Mouse (Mus musculus): ENCODE results near the gene Gh. TPM values are rescaled to one million over a fixed set of nuclear protein-coding genes. Genes with fewer than 3 reads are reported as not detected.
A peak's percentile ranks its signal among the peaks of the same experiment; 100 is the strongest.

Gh gene
- total and polyA plus RNA-seq, 2 experiments from 2014 or later: not detected

DNA sequence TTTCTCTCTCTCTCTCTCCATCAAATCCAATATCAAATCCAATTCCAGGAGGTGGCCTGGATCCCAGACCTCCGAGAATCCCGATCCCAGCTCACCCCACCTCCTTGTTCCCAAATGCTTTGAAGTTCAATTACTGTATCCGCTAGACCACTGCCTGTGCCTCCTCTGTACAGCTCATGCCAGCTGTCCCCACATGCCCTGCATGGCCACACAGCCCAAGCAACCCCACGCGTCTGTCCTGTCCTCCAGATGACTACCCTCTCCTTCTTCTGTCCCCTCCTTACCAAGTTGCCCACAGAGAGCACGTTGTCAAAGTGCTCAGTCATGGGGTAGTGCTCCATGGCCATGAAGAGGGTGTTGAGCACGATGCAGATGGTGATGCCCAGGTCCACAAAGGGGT is 37.2 kb upstream of the Gh start:
- Histone ChIP-seq H3K4me3 (ENCODE audit: low read depth, low read length) (no peak overlapping the region), H3K9ac (replicated peaks; ENCODE audit: low read depth, low read length) (no peak overlapping the region), H3K9me3 (replicated peaks; ENCODE audit: control insufficient read depth, low read length) (no peaks in the 10 kb centered on the region), H3K4me2 (ENCODE audit: low read depth, low read length) (no peak overlapping the region), H3K27me3 (ENCODE audit: control insufficient read depth, insufficient read depth, low read length) (no peaks in the 10 kb centered on the region), H3K4me1 (ENCODE audit: control insufficient read depth, insufficient read depth) (0 out of 2 replicates have a peak, but pooled peaks cover 4% of the 10 kb centered on the region), H3K27ac (ENCODE audit: low read depth) (no peak overlapping the region), H3K36me3 (replicated peaks; ENCODE audit: control insufficient read depth, insufficient read depth, low read length) (no peaks in the 10 kb centered on the region)
- TF ChIP-seq CTCF (IDR thresholded peaks at IDR 0.05; ENCODE audit: low read depth) (no peak), EP300 (IDR thresholded peaks at IDR 0.05; ENCODE audit: low read depth) (no peak)
- WGBS: 74% methylated on average over 7 of the region's 7 CpGs
- no peak for DNase-seq (ENCODE audit: low spot score)
- no peak for ATAC-seq (ENCODE audit: insufficient read depth, low read depth)

GRCm38 (mm10) chr11:106338029-106338428 is 36.4 kb upstream of the Gh start:
- DNase-seq (ENCODE audit: low spot score) (no peak), ATAC-seq (ENCODE audit: insufficient read depth, low read depth) (no peak)
- H3K36me3 ChIP-seq (replicated peaks; ENCODE audit: control insufficient read depth, insufficient read depth, low read length): no peaks in the 10 kb centered on the region
- 86% methylated on average over 5 of the region's 5 CpGs for WGBS
- H3K9me3 ChIP-seq (replicated peaks; ENCODE audit: control insufficient read depth, low read length): no peaks in the 10 kb centered on the region
- H3K4me2 ChIP-seq (ENCODE audit: low read depth, low read length): no peak overlapping the region
- H3K4me3 ChIP-seq (ENCODE audit: low read depth, low read length): no peak overlapping the region
- H3K27ac ChIP-seq (ENCODE audit: low read depth): no peak overlapping the region
- H3K4me1 ChIP-seq (ENCODE audit: control insufficient read depth, insufficient read depth): 0 out of 2 replicates have a peak, but pooled peaks cover 4% of the 10 kb centered on the region
- H3K9ac ChIP-seq (replicated peaks; ENCODE audit: low read depth, low read length): no peak overlapping the region
- no peaks in the 10 kb centered on the region for H3K27me3 ChIP-seq (ENCODE audit: control insufficient read depth, insufficient read depth, low read length)
- TF ChIP-seq CTCF (IDR thresholded peaks at IDR 0.05; ENCODE audit: low read depth): no peak
- no peak for TF ChIP-seq EP300 (IDR thresholded peaks at IDR 0.05; ENCODE audit: low read depth)

GRCm38 (mm10) chr11:106334066-106334465 is 32.4 kb upstream of the Gh start:
- no peak for DNase-seq (ENCODE audit: low spot score)

DNA sequence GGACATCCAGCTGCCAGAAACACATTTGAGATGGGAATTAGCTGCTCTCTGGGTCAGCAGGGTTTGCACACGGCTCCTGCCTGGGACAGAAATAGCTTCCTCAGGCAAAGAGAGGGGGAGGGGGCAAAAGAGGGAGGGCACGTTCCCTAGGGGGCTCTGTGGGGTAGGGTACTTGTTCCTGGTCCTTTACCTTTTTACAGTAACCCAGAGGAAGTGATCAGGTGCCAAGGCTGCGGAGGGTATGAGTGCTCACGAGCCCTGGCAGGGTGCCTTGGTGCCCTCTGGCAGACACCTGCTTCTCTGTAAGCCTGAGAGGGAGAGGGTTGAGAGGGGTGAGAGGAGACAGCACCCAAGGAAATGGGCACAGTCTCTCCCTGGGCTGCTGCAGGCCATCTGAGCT is 30.8 kb upstream of the Gh start:
- peak overlapping the region; percentile 36 for H3K27ac ChIP-seq (ENCODE audit: low read depth)
- H3K4me1 ChIP-seq (ENCODE audit: control insufficient read depth, insufficient read depth): peaks cover 15% of the 10 kb centered on the region; the same call in 1 of the 2 replicates
- H3K36me3 ChIP-seq (replicated peaks; ENCODE audit: control insufficient read depth, insufficient read depth, low read length): no peaks in the 10 kb centered on the region
- no peak overlapping the region for H3K4me3 ChIP-seq (ENCODE audit: low read depth, low read length)
- TF ChIP-seq EP300 (IDR thresholded peaks at IDR 0.05; ENCODE audit: low read depth): no peak
- no peak for TF ChIP-seq CTCF (IDR thresholded peaks at IDR 0.05; ENCODE audit: low read depth)
- peak; percentile 36 for DNase-seq (ENCODE audit: low spot score)
- no peak for ATAC-seq (ENCODE audit: insufficient read depth, low read depth)
- H3K9me3 ChIP-seq (replicated peaks; ENCODE audit: control insufficient read depth, low read length): no peaks in the 10 kb centered on the region
- no peak overlapping the region for H3K9ac ChIP-seq (replicated peaks; ENCODE audit: low read depth, low read length)
- 24% methylated on average over 4 of the region's 4 CpGs for WGBS
- H3K27me3 ChIP-seq (ENCODE audit: control insufficient read depth, insufficient read depth, low read length): no peaks in the 10 kb centered on the region
- H3K4me2 ChIP-seq (ENCODE audit: low read depth, low read length): no peak overlapping the region

More at GRCm38 (mm10) chr11:106334066-106334465, 32.4 kb upstream of the Gh start:
- Histone ChIP-seq H3K27ac (ENCODE audit: low read depth) (no peak overlapping the region), H3K9me3 (replicated peaks; ENCODE audit: control insufficient read depth, low read length) (no peaks in the 10 kb centered on the region), H3K4me3 (ENCODE audit: low read depth, low read length) (no peak overlapping the region), H3K9ac (replicated peaks; ENCODE audit: low read depth, low read length) (no peak overlapping the region), H3K4me1 (ENCODE audit: control insufficient read depth, insufficient read depth) (peaks cover 5% of the 10 kb centered on the region; the same call in 1 of the 2 replicates), H3K27me3 (ENCODE audit: control insufficient read depth, insufficient read depth, low read length) (no peaks in the 10 kb centered on the region), H3K4me2 (ENCODE audit: low read depth, low read length) (no peak overlapping the region), H3K36me3 (replicated peaks; ENCODE audit: control insufficient read depth, insufficient read depth, low read length) (no peaks in the 10 kb centered on the region)
- 24% methylated on average over 2 of the region's 2 CpGs for WGBS
- no peak for ATAC-seq (ENCODE audit: insufficient read depth, low read depth)
- TF ChIP-seq CTCF (IDR thresholded peaks at IDR 0.05; ENCODE audit: low read depth): no peak
- TF ChIP-seq EP300 (IDR thresholded peaks at IDR 0.05; ENCODE audit: low read depth): no peak

DNA sequence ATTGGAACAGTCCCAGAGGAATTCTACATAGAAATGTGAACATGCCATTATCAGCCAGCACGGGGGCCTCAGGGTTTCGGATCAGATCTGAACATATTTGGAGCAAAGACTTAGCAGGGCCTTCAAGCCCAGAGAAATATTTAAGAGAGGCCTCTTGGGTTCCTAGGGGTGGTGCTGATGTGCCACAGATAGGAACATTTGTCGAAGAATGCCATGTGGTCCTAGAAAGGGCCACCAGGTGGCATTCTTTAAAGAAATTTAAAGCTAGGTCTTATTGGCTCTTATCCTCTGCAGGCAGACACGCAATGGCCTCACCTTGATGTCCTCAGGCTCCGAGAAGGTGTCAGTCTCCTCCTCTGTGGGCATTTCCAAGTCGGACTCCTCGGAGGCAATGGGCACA is 28.0 kb upstream of the Gh start:
- H3K9ac ChIP-seq (replicated peaks; ENCODE audit: low read depth, low read length): no peak overlapping the region
- TF ChIP-seq CTCF (IDR thresholded peaks at IDR 0.05; ENCODE audit: low read depth) (peak; percentile 62), EP300 (IDR thresholded peaks at IDR 0.05; ENCODE audit: low read depth) (no peak)

GRCm38 (mm10) chr11:106329128-106329527 is 27.5 kb upstream of the Gh start:
- Histone ChIP-seq H3K4me3 (ENCODE audit: low read depth, low read length) (no peak overlapping the region), H3K9me3 (replicated peaks; ENCODE audit: control insufficient read depth, low read length) (no peaks in the 10 kb centered on the region), H3K36me3 (replicated peaks; ENCODE audit: control insufficient read depth, insufficient read depth, low read length) (no peaks in the 10 kb centered on the region), H3K4me1 (ENCODE audit: control insufficient read depth, insufficient read depth) (peaks cover 15% of the 10 kb centered on the region; the same call in 1 of the 2 replicates), H3K9ac (replicated peaks; ENCODE audit: low read depth, low read length) (no peak overlapping the region), H3K27me3 (ENCODE audit: control insufficient read depth, insufficient read depth, low read length) (no peaks in the 10 kb centered on the region), H3K4me2 (ENCODE audit: low read depth, low read length) (peak overlapping the region; percentile 18; the same call in 1 of the 2 replicates), H3K27ac (ENCODE audit: low read depth) (peak overlapping the region; percentile 83)
- DNase-seq (ENCODE audit: low spot score) (peak; percentile 88), ATAC-seq (ENCODE audit: insufficient read depth, low read depth) (peak; percentile 93)
- 14% methylated on average over 6 of the region's 6 CpGs for WGBS
- TF ChIP-seq EP300 (IDR thresholded peaks at IDR 0.05; ENCODE audit: low read depth) (peak; percentile 76), CTCF (IDR thresholded peaks at IDR 0.05; ENCODE audit: low read depth) (no peak)

More for the DNA sequence above, 28.0 kb upstream of the Gh start:
- Histone ChIP-seq H3K9me3 (replicated peaks; ENCODE audit: control insufficient read depth, low read length) (no peaks in the 10 kb centered on the region), H3K4me3 (ENCODE audit: low read depth, low read length) (no peak overlapping the region), H3K4me1 (ENCODE audit: control insufficient read depth, insufficient read depth) (peaks cover 15% of the 10 kb centered on the region; the same call in 1 of the 2 replicates), H3K27me3 (ENCODE audit: control insufficient read depth, insufficient read depth, low read length) (no peaks in the 10 kb centered on the region), H3K27ac (ENCODE audit: low read depth) (peak overlapping the region; percentile 83), H3K36me3 (replicated peaks; ENCODE audit: control insufficient read depth, insufficient read depth, low read length) (no peaks in the 10 kb centered on the region), H3K4me2 (ENCODE audit: low read depth, low read length) (peak overlapping the region; percentile 18; the same call in 1 of the 2 replicates)
- ATAC-seq (ENCODE audit: insufficient read depth, low read depth): peak; percentile 17
- peak; percentile 52 for DNase-seq (ENCODE audit: low spot score)
- WGBS: 29% methylated on average over 7 of the region's 7 CpGs
